Mouse (Mus musculus) hindbrain, embryonic 12.5 days (tissue): Measurements from ENCODE around the gene Fam160a1. TPM values are rescaled to one million over a fixed set of nuclear protein-coding genes. Genes with fewer than 3 reads are reported as not detected.

Experiments used
- ATAC-seq: fragments of 200-750 bp; cut with Nextera tagmentation; 2 replicates; pipeline ENCODE4 v1.8.0; 2017; ENCODE audit warnings: moderate TSS enrichment; ENCODE audit not compliant: low FRiP score
- H3K27ac ChIP-seq: fragments of 300-500 bp; sonication (generic); 2 replicates; pipeline ENCODE4 v1.5.1; 2016; ENCODE audit warnings: mild to moderate bottlenecking
- H3K27me3 ChIP-seq: fragments of 300-500 bp; sonication (generic); 2 replicates; pipeline ENCODE4 v1.6.1; 2016; ENCODE audit warnings: mild to moderate bottlenecking
- H3K36me3 ChIP-seq: fragments of 300-500 bp; sonication (generic); 2 replicates; pipeline ENCODE4 v1.6.1; 2016; ENCODE audit warnings: mild to moderate bottlenecking
- H3K4me1 ChIP-seq: fragments of 300-500 bp; sonication (generic); 2 replicates; pipeline ENCODE4 v1.6.1; 2016
- H3K4me2 ChIP-seq: fragments of 300-500 bp; sonication (generic); replicated peaks from 2 replicates; pipeline ENCODE4 v1.6.1; 2016; ENCODE audit warnings: mild to moderate bottlenecking
- H3K4me3 ChIP-seq: fragments of 300-500 bp; sonication (generic); 2 replicates; pipeline ENCODE4 v1.5.1; 2016; ENCODE audit warnings: mild to moderate bottlenecking
- H3K9ac ChIP-seq: fragments of 300-500 bp; sonication (generic); 2 replicates; pipeline ENCODE4 v1.6.1; 2016; ENCODE audit warnings: mild to moderate bottlenecking, moderate library complexity
- H3K9me3 ChIP-seq: fragments of 300-500 bp; sonication (generic); replicated peaks from 2 replicates; pipeline ENCODE4 v1.6.1; 2016; ENCODE audit warnings: mild to moderate bottlenecking
- WGBS: fragments of 180-500 bp; shearing (Covaris S2); methylation state at CpG from one replicate; pipeline ENCODE4 v1.1.7; 2016; 5-methylcytosine and 5-hydroxymethylcytosine counted together
- polyA plus RNA-seq: library from polyadenylated mRNA; unstranded; fragments of >200 nt; fragmentation: Nextera tagmentation; extraction: Ambion mirVana; gene quantifications from 2 replicates; pipeline ENCODE4 v1.2.1, GENCODE M21; 2016

The Fam160a1 gene
- polyA plus RNA-seq, 1 experiment from 2014 or later = 1.6 TPM

DNA sequence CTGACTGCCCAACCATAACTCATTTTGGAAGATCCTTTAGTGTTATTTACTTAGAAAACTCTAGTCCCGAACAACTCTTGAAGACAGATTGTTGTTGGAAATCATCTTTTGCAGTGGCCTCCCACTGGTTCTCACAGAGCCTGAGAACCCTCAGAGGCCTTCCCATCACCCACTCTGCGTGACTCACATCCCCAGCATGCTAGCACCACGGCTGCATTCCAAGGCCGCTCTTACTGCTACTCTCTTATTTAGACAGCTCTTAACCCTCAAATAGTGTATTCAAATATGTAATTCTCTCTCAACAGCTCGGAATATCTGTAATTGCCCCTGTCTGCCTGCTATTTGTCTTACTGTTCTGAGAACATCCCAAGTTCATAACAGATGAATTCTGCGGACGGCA is 2.9 kb downstream of the Fam160a1 start:
- H3K9me3 ChIP-seq = no peaks in the 10 kb centered on the region
- H3K4me2 ChIP-seq = no peak overlapping the region
- H3K36me3 ChIP-seq = no peaks in the 10 kb centered on the region
- no peaks in the 10 kb centered on the region for H3K27me3 ChIP-seq
- no peaks in the 10 kb centered on the region for H3K4me1 ChIP-seq
- no peak for ATAC-seq
- H3K27ac ChIP-seq = no peak overlapping the region
- WGBS = 64% methylated on average over 7 of the region's 7 CpGs
- H3K4me3 ChIP-seq = no peak overlapping the region
- H3K9ac ChIP-seq = no peak overlapping the region

DNA sequence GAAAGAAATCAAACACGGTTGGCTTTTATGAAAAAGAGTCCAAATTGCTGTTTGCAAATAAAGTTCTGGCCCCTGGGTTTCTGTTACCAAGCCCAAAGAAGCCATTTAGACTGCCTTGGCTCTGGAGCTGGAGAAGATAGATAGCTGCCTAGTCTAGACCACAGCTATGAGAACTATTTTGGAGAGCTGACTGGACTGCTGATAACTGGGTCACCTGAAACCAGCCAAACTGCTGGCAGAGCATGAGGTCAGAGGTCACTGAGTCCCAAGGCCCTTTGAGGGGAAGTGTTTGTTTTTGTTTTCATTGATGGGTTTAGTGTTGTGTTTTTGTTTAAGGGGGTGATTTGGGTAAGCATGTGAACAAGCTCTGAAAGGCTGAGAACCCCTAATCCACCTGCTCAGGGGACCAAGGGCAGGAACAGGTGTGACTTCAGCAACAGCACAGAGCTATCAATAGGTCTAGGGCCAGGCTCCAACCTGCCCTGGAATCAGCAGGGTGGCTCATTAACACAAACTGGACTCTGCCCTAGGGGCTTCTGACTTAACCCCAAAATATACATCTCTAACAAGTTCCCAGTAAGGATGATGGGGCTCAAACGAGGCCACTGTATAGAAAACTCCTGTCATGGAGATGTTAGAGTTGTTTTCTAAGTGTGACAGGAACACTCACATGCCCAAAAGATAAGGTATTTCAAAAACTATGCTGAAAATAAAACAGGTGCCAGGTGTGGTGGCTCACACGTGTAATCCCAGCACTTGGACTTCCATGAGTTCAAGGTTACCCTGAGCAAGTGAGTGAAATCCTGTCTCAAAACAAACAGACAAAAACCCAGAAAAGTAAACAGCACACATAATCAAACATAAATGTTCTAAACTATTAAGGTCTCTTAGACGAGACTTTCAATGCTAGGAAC is 3.7 kb downstream of the Fam160a1 start:
- no peak for ATAC-seq
- Histone ChIP-seq H3K36me3 (no peaks in the 10 kb centered on the region), H3K9ac (no peak overlapping the region), H3K4me2 (no peak overlapping the region), H3K27me3 (no peaks in the 10 kb centered on the region), H3K4me3 (no peak overlapping the region), H3K4me1 (no peaks in the 10 kb centered on the region), H3K27ac (no peak overlapping the region), H3K9me3 (no peaks in the 10 kb centered on the region)
- 66% methylated on average over 4 of the region's 4 CpGs for WGBS

DNA sequence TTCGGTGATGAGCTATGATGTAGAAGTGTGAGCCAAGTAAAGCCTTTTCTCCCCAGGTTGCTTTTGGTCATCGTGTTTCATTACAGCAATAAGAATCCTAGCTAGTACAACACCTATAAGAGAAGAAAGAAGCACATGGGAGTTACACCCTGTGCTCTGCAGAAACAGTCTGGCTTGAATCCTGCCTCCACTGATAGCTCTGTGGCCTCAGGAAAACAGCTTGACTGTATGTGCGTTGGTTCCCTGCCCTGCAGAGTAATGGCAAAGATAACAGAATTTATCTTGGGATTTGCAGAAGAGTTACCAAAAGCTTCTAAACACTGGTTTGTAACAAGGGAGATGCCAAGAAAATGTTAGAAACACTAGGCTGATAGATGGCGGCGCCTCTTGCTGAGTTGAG is 5.1 kb downstream of the Fam160a1 start:
- H3K9me3 ChIP-seq = no peaks in the 10 kb centered on the region
- H3K4me1 ChIP-seq = no peaks in the 10 kb centered on the region
- no peak overlapping the region for H3K27ac ChIP-seq
- no peaks in the 10 kb centered on the region for H3K36me3 ChIP-seq
- no peak for ATAC-seq
- H3K4me2 ChIP-seq = no peak overlapping the region
- H3K4me3 ChIP-seq = no peak overlapping the region
- H3K27me3 ChIP-seq = no peaks in the 10 kb centered on the region
- no peak overlapping the region for H3K9ac ChIP-seq
- 94% methylated on average over 5 of the region's 5 CpGs for WGBS

DNA sequence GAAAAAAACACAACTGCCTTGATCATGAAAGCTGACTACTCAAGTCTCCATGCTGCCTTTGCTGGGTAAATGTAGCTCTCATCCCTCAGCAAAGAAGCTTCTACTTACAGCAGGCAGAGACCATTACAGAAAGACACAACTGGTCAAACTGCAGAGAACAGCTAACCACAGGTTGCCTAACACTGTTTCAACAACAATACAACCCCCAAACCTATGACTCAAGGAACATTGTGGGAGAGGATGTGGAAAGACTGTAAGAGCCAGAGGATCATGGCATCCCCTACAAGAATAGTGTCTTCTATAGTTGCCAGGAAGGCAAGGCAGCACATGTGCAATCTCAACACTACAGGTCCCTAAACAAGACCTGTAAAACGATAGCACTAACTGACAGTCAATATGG is 23.9 kb downstream of the Fam160a1 start:
- Histone ChIP-seq H3K4me2 (no peak overlapping the region), H3K9ac (no peak overlapping the region), H3K4me1 (no peaks in the 10 kb centered on the region), H3K4me3 (no peak overlapping the region), H3K27ac (no peak overlapping the region), H3K27me3 (no peaks in the 10 kb centered on the region), H3K36me3 (no peaks in the 10 kb centered on the region), H3K9me3 (no peaks in the 10 kb centered on the region)
- WGBS = 41% methylated on average over 1 of the region's 1 CpGs
- no peak for ATAC-seq

DNA sequence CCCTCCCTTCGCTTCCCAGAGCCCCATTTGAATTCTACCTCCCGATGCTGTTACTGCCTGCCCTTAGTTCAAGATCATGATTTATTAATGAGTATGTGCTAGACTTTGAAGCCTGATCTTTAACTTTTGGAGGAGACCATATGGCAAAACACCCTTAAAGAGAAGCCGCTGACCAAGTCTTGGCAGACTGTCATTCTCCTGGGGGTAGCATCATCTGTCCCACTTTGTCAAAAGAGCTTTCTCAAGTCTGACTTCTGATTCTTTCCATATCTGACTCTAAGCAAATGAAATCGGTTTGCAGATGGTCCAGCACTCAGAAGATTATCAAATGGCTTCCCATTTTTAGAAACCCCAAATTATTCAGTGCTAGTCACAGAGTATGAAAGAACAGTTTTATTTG is 27.3 kb downstream of the Fam160a1 start:
- Histone ChIP-seq H3K9ac (no peak overlapping the region), H3K4me1 (no peaks in the 10 kb centered on the region), H3K36me3 (no peaks in the 10 kb centered on the region), H3K27ac (no peak overlapping the region), H3K9me3 (no peaks in the 10 kb centered on the region), H3K4me3 (no peak overlapping the region), H3K4me2 (no peak overlapping the region), H3K27me3 (no peaks in the 10 kb centered on the region)
- 55% methylated on average over 4 of the region's 4 CpGs for WGBS
- no peak for ATAC-seq

DNA sequence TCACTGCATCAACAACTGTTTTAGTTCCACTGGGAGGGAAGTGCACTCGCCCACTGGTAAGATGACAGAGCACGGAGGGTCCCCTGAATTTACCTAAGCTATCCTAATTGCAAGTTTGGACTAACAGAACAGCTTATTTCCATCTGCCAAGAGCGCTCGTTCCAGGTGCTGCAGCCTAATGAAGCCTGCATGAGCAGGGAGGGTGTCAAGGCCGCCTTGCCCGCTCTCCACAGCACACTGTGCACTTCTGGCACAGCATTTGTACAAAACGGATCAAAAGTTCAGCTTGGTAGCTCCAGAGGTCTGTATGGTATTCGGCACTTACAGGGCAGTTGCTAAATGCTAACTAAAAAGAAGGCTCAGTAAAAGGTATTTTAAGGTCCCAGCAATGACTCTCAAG is 30.6 kb downstream of the Fam160a1 start:
- H3K4me2 ChIP-seq = no peak overlapping the region
- WGBS = 82% methylated on average over 8 of the region's 8 CpGs
- ATAC-seq = no peak
- no peak overlapping the region for H3K27ac ChIP-seq
- H3K4me3 ChIP-seq = no peak overlapping the region
- no peaks in the 10 kb centered on the region for H3K27me3 ChIP-seq
- H3K9me3 ChIP-seq = no peaks in the 10 kb centered on the region
- no peaks in the 10 kb centered on the region for H3K4me1 ChIP-seq
- H3K36me3 ChIP-seq = no peaks in the 10 kb centered on the region
- no peak overlapping the region for H3K9ac ChIP-seq

DNA sequence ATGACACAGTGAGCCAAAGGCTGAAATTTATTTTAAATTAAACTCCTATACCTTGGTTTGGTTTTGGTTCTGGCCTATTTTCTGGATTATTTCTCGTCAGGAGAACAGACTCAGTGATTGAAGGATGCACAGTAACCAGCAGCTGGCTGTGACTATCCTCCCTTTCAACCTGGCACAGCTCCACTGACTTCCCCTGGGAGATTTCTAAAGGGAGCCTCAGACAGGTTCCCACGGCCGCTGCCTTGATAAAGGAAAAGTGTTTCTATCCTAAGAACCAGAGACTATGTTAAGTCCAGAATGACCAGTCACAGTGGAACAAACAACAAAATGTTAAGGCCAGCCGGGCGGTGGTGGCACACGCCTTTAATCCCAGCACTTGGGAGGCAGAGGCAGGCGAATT is 36.2 kb downstream of the Fam160a1 start:
- no peaks in the 10 kb centered on the region for H3K4me1 ChIP-seq
- no peak overlapping the region for H3K4me2 ChIP-seq
- no peak overlapping the region for H3K9ac ChIP-seq
- no peak for ATAC-seq
- no peaks in the 10 kb centered on the region for H3K36me3 ChIP-seq
- H3K27me3 ChIP-seq = no peaks in the 10 kb centered on the region
- 79% methylated on average over 7 of the region's 7 CpGs for WGBS
- H3K9me3 ChIP-seq = no peaks in the 10 kb centered on the region
- H3K4me3 ChIP-seq = no peak overlapping the region
- no peak overlapping the region for H3K27ac ChIP-seq

DNA sequence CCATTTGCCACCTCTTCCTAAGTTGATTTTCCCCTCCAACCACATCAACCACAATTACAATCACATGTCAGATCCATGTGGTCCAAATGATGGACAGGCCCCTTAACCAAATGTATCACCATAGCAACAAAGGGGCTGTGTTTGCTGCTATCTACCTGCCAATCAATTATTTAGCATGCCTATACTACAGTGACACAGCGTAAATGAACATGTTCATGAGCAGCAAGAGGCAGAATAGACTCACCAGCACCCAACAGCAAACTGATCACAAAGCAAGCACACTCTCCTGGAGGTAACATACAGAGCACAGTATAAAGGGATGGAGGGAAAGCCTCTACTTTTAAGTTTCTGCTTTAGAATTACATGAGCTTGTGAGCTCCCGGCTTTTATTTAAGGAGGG is 36.8 kb downstream of the Fam160a1 start:
- Histone ChIP-seq H3K27me3 (no peaks in the 10 kb centered on the region), H3K4me2 (no peak overlapping the region), H3K36me3 (no peaks in the 10 kb centered on the region), H3K9me3 (no peaks in the 10 kb centered on the region), H3K27ac (no peak overlapping the region), H3K4me3 (no peak overlapping the region), H3K4me1 (no peaks in the 10 kb centered on the region), H3K9ac (no peak overlapping the region)
- ATAC-seq = 0 out of 2 replicates have a peak, but pooled peaks have one; percentile 54
- 51% methylated on average over 2 of the region's 2 CpGs for WGBS

DNA sequence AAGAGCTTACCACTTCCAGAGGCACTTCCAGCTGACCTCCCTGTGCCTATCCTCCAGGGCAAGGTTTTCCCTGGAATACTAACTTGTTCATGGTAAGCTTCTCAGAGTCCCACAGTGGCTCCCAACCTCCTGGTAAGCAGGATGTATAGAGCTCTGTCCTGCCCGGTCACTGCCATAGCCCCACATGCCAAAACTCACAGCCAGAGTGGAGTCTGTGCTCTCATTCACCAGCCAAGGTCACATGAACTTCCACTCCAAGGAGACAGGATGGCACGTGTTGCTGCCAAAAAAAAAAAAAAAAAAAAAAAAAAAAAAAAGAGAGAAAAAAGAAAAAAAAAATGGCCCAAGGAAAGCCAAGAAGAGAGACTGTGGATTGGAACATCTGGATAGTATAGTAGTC is 39.2 kb downstream of the Fam160a1 start:
- no peaks in the 10 kb centered on the region for H3K27me3 ChIP-seq
- no peaks in the 10 kb centered on the region for H3K4me1 ChIP-seq
- no peak for ATAC-seq
- H3K4me3 ChIP-seq = no peak overlapping the region
- no peaks in the 10 kb centered on the region for H3K9me3 ChIP-seq
- H3K36me3 ChIP-seq = no peaks in the 10 kb centered on the region
- WGBS = 89% methylated on average over 2 of the region's 2 CpGs
- H3K27ac ChIP-seq = no peak overlapping the region
- H3K4me2 ChIP-seq = no peak overlapping the region
- H3K9ac ChIP-seq = no peak overlapping the region

DNA sequence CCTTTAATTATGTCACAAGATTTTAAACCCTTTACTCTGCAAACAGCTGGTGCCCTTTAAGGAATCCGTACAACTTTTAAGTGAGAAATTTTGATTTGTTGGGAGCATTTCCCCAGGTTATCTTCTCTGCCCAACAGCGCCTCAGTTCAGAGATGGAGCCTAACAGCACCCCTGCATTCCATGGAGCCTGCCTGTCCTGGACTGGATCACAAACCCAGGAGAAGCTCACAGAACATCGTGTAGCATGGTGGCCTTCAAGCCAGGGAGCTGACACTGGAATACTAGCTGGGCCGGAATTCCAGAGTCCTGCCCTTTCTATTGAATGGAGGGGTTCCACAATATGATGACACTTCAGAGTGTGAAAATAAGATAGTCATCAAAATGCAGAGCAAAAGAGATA is 39.7 kb downstream of the Fam160a1 start:
- no peak overlapping the region for H3K4me3 ChIP-seq
- H3K9ac ChIP-seq = no peak overlapping the region
- H3K36me3 ChIP-seq = no peaks in the 10 kb centered on the region
- no peak for ATAC-seq
- no peak overlapping the region for H3K4me2 ChIP-seq
- H3K9me3 ChIP-seq = no peaks in the 10 kb centered on the region
- no peak overlapping the region for H3K27ac ChIP-seq
- 79% methylated on average over 4 of the region's 4 CpGs for WGBS
- H3K4me1 ChIP-seq = no peaks in the 10 kb centered on the region
- no peaks in the 10 kb centered on the region for H3K27me3 ChIP-seq

DNA sequence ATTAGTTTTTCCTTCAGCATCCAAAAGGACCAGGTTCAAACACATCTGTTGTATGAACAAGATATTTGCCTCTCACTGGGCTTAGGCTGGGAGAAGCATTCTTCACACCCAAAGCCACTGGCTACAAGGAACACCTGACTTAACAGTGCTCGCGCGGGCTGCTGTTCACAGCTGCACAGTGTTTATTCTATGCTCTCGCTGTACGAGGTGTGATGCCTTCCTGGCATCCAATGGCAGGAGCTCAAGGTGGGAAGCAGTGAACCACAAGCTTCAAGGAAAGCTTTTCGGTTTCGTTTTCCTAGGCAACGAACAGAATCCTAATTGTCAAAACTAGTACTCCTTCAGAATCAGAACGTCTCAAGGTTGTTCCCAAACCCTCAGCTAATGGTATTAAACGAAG is 40.4 kb downstream of the Fam160a1 start:
- Histone ChIP-seq H3K4me2 (no peak overlapping the region), H3K27ac (no peak overlapping the region), H3K4me1 (no peaks in the 10 kb centered on the region), H3K27me3 (no peaks in the 10 kb centered on the region), H3K9me3 (no peaks in the 10 kb centered on the region), H3K4me3 (no peak overlapping the region), H3K9ac (no peak overlapping the region), H3K36me3 (no peaks in the 10 kb centered on the region)
- WGBS = 82% methylated on average over 10 of the region's 10 CpGs
- no peak for ATAC-seq

DNA sequence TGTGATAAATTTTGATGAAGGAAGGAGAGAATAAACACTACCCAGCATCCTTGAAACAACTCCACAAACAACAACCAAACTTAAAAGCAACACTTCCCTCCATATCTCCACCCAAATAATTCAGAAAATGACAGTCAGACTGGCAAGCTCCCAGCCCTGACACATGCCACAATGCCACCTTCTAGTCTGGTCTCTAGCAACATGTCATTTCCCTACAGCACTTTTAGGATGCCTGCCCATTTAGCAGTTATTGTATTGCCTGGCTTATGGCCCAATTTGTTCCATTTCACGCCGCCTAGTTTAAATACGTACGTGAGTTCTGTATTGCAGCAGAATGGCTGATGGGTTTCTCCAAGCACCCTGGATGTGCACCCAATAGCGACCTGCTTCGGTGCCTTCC is 41.0 kb downstream of the Fam160a1 start:
- no peaks in the 10 kb centered on the region for H3K36me3 ChIP-seq
- H3K27ac ChIP-seq = no peak overlapping the region
- ATAC-seq = no peak
- no peak overlapping the region for H3K4me2 ChIP-seq
- H3K27me3 ChIP-seq = no peaks in the 10 kb centered on the region
- H3K4me3 ChIP-seq = no peak overlapping the region
- WGBS = 85% methylated on average over 6 of the region's 6 CpGs
- H3K9me3 ChIP-seq = no peaks in the 10 kb centered on the region
- H3K9ac ChIP-seq = no peak overlapping the region
- no peaks in the 10 kb centered on the region for H3K4me1 ChIP-seq

DNA sequence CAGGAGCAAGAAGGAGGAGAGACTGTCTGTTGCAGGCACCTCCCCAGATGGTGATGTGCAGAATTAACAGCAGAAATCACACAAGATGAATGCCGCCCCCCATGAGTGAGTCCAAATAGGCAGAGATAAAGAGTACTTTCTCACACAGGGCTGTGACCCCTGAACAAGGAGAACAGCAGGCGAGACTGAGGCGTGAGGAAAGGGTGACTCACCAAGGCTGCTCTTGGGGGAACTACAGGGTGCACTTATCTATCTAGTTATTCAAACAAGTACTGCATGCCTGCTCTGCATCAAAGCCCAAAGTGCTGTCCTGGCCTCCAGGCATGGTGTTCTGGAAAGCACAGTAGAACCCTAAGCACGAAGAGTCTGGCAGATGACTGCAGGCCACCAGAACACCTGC is 43.2 kb downstream of the Fam160a1 start:
- Histone ChIP-seq H3K9me3 (no peaks in the 10 kb centered on the region), H3K36me3 (no peaks in the 10 kb centered on the region), H3K4me3 (no peak overlapping the region), H3K4me1 (no peaks in the 10 kb centered on the region), H3K27ac (no peak overlapping the region), H3K27me3 (no peaks in the 10 kb centered on the region), H3K9ac (no peak overlapping the region), H3K4me2 (no peak overlapping the region)
- WGBS = 68% methylated on average over 4 of the region's 4 CpGs
- ATAC-seq = no peak
